Mouse (Mus musculus): ENCODE measurements around the gene Arhgef38. TPM values are rescaled to one million over a fixed set of nuclear protein-coding genes. Genes with fewer than 3 reads are reported as not detected.

Arhgef38 gene
- total and polyA plus RNA-seq, 2 experiments from 2014 or later: 0.06 to 0.22 TPM

- 26% methylated on average over 2 of the region's 2 CpGs for WGBS
- ATAC-seq (ENCODE audit: low FRiP score): 0 out of 2 replicates have a peak, but pooled peaks have one; percentile 47
Measured at GRCm38 (mm10) chr3:133111741-133112140, 123.0 kb downstream of the Arhgef38 start.

DNA sequence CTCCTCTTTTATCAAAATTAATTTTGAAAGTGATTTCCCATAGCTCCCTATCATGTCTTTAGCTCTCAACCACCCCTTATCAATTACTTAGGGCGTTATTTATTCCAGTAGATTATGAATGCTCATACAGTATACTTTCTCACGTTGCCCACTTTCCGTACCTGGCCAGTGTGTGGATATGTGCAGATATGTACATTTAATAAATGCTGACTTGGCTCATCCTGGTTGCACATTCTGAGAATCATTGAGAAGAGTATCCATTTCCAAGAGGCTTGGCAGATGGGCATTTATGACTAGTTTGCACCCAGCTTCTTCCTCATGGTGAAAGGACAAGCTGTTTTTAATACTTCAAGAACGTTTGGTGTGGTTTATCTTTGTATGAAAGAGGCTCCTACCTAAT lies 124.9 kb downstream of the Arhgef38 start:
- Histone ChIP-seq H3K27ac (ENCODE audit: low read depth, low read length) (no peak overlapping the region), H3K36me3 (ENCODE audit: insufficient read depth, low read length) (peaks cover 11% of the 10 kb centered on the region), H3K27me3 (ENCODE audit: insufficient read depth, low read length) (no peaks in the 10 kb centered on the region), H3K9me3 (ENCODE audit: low read length) (no peaks in the 10 kb centered on the region), H3K9ac (replicated peaks; ENCODE audit: low read length, poor library complexity, severe bottlenecking) (no peak overlapping the region), H3K4me1 (ENCODE audit: insufficient read depth, low read length) (no peaks in the 10 kb centered on the region), H3K4me2 (ENCODE audit: low read depth, low read length, poor library complexity, severe bottlenecking) (no peak overlapping the region), H3K4me3 (ENCODE audit: low read depth, low read length) (no peak overlapping the region)
- 95% methylated on average over 4 of the region's 4 CpGs for WGBS
- ATAC-seq (ENCODE audit: low FRiP score) (no peak), DNase-seq (ENCODE audit: low spot score) (no peak)
- no peak for TF ChIP-seq CTCF (IDR thresholded peaks at IDR 0.05)

More at GRCm38 (mm10) chr3:133111741-133112140, 123.0 kb downstream of the Arhgef38 start:
- H3K9me3 ChIP-seq (ENCODE audit: low read length): no peaks in the 10 kb centered on the region
- peak; percentile 84 for TF ChIP-seq CTCF (IDR thresholded peaks at IDR 0.05)
- no peak overlapping the region for H3K4me2 ChIP-seq (ENCODE audit: low read depth, low read length, poor library complexity, severe bottlenecking)
- peaks cover 7% of the 10 kb centered on the region for H3K36me3 ChIP-seq (ENCODE audit: insufficient read depth, low read length)
- H3K27me3 ChIP-seq (ENCODE audit: insufficient read depth, low read length): no peaks in the 10 kb centered on the region
- no peak overlapping the region for H3K4me3 ChIP-seq (ENCODE audit: low read depth, low read length)
- no peaks in the 10 kb centered on the region for H3K4me1 ChIP-seq (ENCODE audit: insufficient read depth, low read length)
- H3K27ac ChIP-seq (ENCODE audit: low read depth, low read length): no peak overlapping the region
- no peak overlapping the region for H3K9ac ChIP-seq (replicated peaks; ENCODE audit: low read length, poor library complexity, severe bottlenecking)
- DNase-seq (ENCODE audit: low spot score): peak; percentile 71

GRCm38 (mm10) chr3:133108731-133109130 lies 126.0 kb downstream of the Arhgef38 start:
- Histone ChIP-seq H3K9ac (replicated peaks; ENCODE audit: low read length, poor library complexity, severe bottlenecking) (no peak overlapping the region), H3K36me3 (ENCODE audit: insufficient read depth, low read length) (peaks cover 17% of the 10 kb centered on the region), H3K27ac (ENCODE audit: low read depth, low read length) (no peak overlapping the region), H3K4me2 (ENCODE audit: low read depth, low read length, poor library complexity, severe bottlenecking) (no peak overlapping the region), H3K9me3 (ENCODE audit: low read length) (no peaks in the 10 kb centered on the region), H3K4me1 (ENCODE audit: insufficient read depth, low read length) (no peaks in the 10 kb centered on the region), H3K27me3 (ENCODE audit: insufficient read depth, low read length) (no peaks in the 10 kb centered on the region), H3K4me3 (ENCODE audit: low read depth, low read length) (no peak overlapping the region)
- no peak for ATAC-seq (ENCODE audit: low FRiP score)
- TF ChIP-seq CTCF (IDR thresholded peaks at IDR 0.05): no peak
- WGBS: 99% methylated on average over 4 of the region's 4 CpGs
- no peak for DNase-seq (ENCODE audit: low spot score)

GRCm38 (mm10) chr3:133104436-133104835 lies 130.3 kb downstream of the Arhgef38 start:
- Histone ChIP-seq H3K4me2 (ENCODE audit: low read depth, low read length, poor library complexity, severe bottlenecking) (no peak overlapping the region), H3K27me3 (ENCODE audit: insufficient read depth, low read length) (no peaks in the 10 kb centered on the region), H3K4me1 (ENCODE audit: insufficient read depth, low read length) (no peaks in the 10 kb centered on the region), H3K36me3 (ENCODE audit: insufficient read depth, low read length) (peaks cover 25% of the 10 kb centered on the region), H3K9me3 (ENCODE audit: low read length) (no peaks in the 10 kb centered on the region), H3K4me3 (ENCODE audit: low read depth, low read length) (no peak overlapping the region), H3K9ac (replicated peaks; ENCODE audit: low read length, poor library complexity, severe bottlenecking) (no peak overlapping the region), H3K27ac (ENCODE audit: low read depth, low read length) (no peak overlapping the region)
- 87% methylated on average over 3 of the region's 3 CpGs for WGBS
- TF ChIP-seq CTCF (IDR thresholded peaks at IDR 0.05): no peak
- DNase-seq (ENCODE audit: low spot score): no peak
- no peak for ATAC-seq (ENCODE audit: low FRiP score)

- 92% methylated on average over 3 of the region's 3 CpGs for WGBS
- peaks cover 25% of the 10 kb centered on the region for H3K36me3 ChIP-seq (ENCODE audit: insufficient read depth, low read length)
Measured at GRCm38 (mm10) chr3:133103768-133104167, 131.0 kb downstream of the Arhgef38 start.

GRCm38 (mm10) chr3:133098909-133099308 lies 135.8 kb downstream of the Arhgef38 start:
- Histone ChIP-seq H3K9me3 (ENCODE audit: low read length) (no peaks in the 10 kb centered on the region), H3K36me3 (ENCODE audit: insufficient read depth, low read length) (peaks cover 25% of the 10 kb centered on the region), H3K4me1 (ENCODE audit: insufficient read depth, low read length) (no peaks in the 10 kb centered on the region), H3K27me3 (ENCODE audit: insufficient read depth, low read length) (no peaks in the 10 kb centered on the region), H3K4me3 (ENCODE audit: low read depth, low read length) (no peak overlapping the region), H3K4me2 (ENCODE audit: low read depth, low read length, poor library complexity, severe bottlenecking) (no peak overlapping the region), H3K9ac (replicated peaks; ENCODE audit: low read length, poor library complexity, severe bottlenecking) (no peak overlapping the region), H3K27ac (ENCODE audit: low read depth, low read length) (no peak overlapping the region)
- WGBS: 92% methylated on average over 2 of the region's 2 CpGs
- no peak for TF ChIP-seq CTCF (IDR thresholded peaks at IDR 0.05)
- DNase-seq (ENCODE audit: low spot score) (no peak), ATAC-seq (ENCODE audit: low FRiP score) (no peak)

More at GRCm38 (mm10) chr3:133103768-133104167, 131.0 kb downstream of the Arhgef38 start:
- Histone ChIP-seq H3K27ac (ENCODE audit: low read depth, low read length) (no peak overlapping the region), H3K9ac (replicated peaks; ENCODE audit: low read length, poor library complexity, severe bottlenecking) (no peak overlapping the region), H3K27me3 (ENCODE audit: insufficient read depth, low read length) (no peaks in the 10 kb centered on the region), H3K4me3 (ENCODE audit: low read depth, low read length) (no peak overlapping the region), H3K4me2 (ENCODE audit: low read depth, low read length, poor library complexity, severe bottlenecking) (no peak overlapping the region), H3K4me1 (ENCODE audit: insufficient read depth, low read length) (no peaks in the 10 kb centered on the region), H3K9me3 (ENCODE audit: low read length) (no peaks in the 10 kb centered on the region)
- DNase-seq (ENCODE audit: low spot score) (no peak), ATAC-seq (ENCODE audit: low FRiP score) (no peak)
- TF ChIP-seq CTCF (IDR thresholded peaks at IDR 0.05): no peak
